Mouse (Mus musculus) lung, embryonic 16.5 days (tissue): Measurements from ENCODE around the gene Bsn. TPM values are rescaled to one million over a fixed set of nuclear protein-coding genes. Genes with fewer than 3 reads are reported as not detected.

Experiments used
- ATAC-seq: fragments of 200-750 bp; cut with Nextera tagmentation; 2 replicates; pipeline ENCODE4 v1.8.0; 2017; ENCODE audit warnings: low read depth, mild to moderate bottlenecking, moderate library complexity
- H3K27ac ChIP-seq: fragments of 300-500 bp; sonication (generic); 2 replicates; pipeline ENCODE4 v1.5.1; 2014; ENCODE audit warnings: mild to moderate bottlenecking, control low read depth, low read length
- H3K27me3 ChIP-seq: fragments of 300-500 bp; sonication (generic); 2 replicates; pipeline ENCODE4 v1.6.1; 2014; ENCODE audit warnings: low read depth, low read length, mixed read lengths; ENCODE audit not compliant: control insufficient read depth, insufficient read depth
- H3K36me3 ChIP-seq: fragments of 300-500 bp; sonication (generic); 2 replicates; pipeline ENCODE4 v1.6.1; 2014; ENCODE audit warnings: low read length; ENCODE audit not compliant: control insufficient read depth, insufficient read depth
- H3K4me1 ChIP-seq: fragments of 300-500 bp; sonication (generic); replicated peaks from 2 replicates; pipeline ENCODE4 v1.6.1; 2014; ENCODE audit warnings: low read length, mixed read lengths; ENCODE audit not compliant: control insufficient read depth, insufficient read depth
- H3K4me2 ChIP-seq: fragments of 300-500 bp; sonication (generic); 2 replicates; pipeline ENCODE4 v1.6.1; 2014; ENCODE audit warnings: low read depth, low read length, control low read depth
- H3K4me3 ChIP-seq: fragments of 300-500 bp; sonication (generic); 2 replicates; pipeline ENCODE4 v1.5.1; 2014; ENCODE audit warnings: mild to moderate bottlenecking, low read length, control low read depth
- H3K9ac ChIP-seq: fragments of 300-500 bp; sonication (generic); 2 replicates; pipeline ENCODE4 v1.6.1; 2014; ENCODE audit warnings: low read length, control low read depth
- H3K9me3 ChIP-seq: fragments of 300-500 bp; sonication (generic); 2 replicates; pipeline ENCODE4 v1.6.1; 2016; ENCODE audit warnings: low read length; ENCODE audit not compliant: control insufficient read depth
- WGBS: fragments of 180-500 bp; shearing (Covaris S2); extraction: QIAGEN DNeasy Blood & Tissue Kit; methylation state at CpG from one replicate; pipeline ENCODE4 v1.1.7; 2014; 5-methylcytosine and 5-hydroxymethylcytosine counted together
- polyA plus RNA-seq: library from polyadenylated mRNA; unstranded; fragments of >200 nt; fragmentation: Nextera tagmentation; extraction: Ambion mirVana; gene quantifications from 2 replicates; pipeline ENCODE4 v1.2.1, GENCODE M21; 2015

Gene Bsn
- polyA plus RNA-seq, 1 experiment from 2014 or later, result 0.26 TPM

DNA sequence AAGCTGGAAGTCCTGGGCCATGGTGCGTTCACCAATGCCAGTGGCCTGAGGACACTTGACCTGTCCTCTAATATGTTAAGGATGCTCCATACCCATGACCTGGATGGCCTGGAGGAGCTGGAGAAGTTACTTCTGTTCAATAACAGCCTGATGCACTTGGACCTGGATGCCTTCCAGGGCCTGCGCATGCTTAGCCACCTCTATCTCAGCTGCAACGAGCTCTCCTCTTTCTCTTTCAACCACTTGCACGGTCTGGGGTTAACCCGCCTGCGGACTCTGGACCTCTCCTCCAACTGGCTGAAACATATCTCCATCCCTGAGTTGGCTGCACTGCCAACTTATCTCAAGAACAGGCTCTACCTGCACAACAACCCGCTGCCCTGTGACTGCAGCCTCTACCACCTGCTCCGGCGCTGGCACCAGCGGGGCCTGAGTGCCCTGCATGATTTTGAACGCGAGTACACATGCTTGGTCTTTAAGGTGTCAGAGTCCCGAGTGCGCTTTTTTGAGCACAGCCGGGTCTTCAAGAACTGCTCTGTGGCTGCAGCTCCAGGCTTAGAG lies 136.4 kb downstream of the Bsn start:
- no peak for ATAC-seq
- peaks cover 14% of the 10 kb centered on the region for H3K36me3 ChIP-seq
- peak overlapping the region; percentile 50; the same call in 1 of the 2 replicates for H3K9ac ChIP-seq
- H3K27ac ChIP-seq, result peak overlapping the region; percentile 36
- H3K27me3 ChIP-seq, result no peaks in the 10 kb centered on the region
- no peaks in the 10 kb centered on the region for H3K9me3 ChIP-seq
- no peak overlapping the region for H3K4me2 ChIP-seq
- no peak overlapping the region for H3K4me3 ChIP-seq
- H3K4me1 ChIP-seq, result peaks cover 23% of the 10 kb centered on the region
- 80% methylated on average over 15 of the region's 15 CpGs for WGBS

DNA sequence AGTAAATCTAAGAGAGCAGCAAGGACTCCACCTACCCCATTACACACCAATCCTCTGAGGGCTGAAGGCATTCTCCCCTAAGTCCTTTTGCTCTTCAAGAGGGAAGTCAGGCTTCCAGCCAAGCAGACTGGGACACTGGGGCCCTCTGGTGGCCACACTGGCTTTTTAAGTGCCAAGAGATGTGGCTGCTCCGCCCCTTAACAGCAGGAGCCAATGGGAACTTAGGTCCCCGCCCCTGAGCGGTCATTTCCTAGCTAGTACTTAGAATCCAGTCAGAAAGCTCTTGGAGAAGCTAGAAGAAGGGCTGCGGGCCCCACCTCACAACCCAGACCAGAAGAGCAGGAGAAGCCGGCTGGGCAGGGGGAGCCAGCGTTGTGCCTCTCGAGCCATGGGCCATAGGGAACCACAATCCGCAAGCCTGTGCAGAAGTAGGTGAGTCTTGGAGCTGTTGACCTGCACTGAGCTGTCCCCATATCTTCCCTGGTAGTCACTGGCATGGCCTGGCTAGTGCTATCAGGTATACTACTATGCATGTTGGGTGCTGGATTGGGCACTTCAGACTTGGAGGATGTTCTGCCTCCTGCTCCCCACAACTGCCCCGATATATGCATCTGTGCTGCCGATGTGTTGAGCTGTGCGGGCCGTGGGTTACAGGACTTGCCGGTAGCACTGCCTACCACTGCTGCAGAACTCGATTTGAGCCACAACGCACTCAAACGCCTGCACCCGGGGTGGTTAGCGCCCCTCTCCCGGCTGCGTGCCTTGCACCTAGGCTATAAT lies 137.1 kb downstream of the Bsn start, which contains the start of gene Amigo3:
Gene Amigo3 (plus strand): TSS at position 275 of the 780 bp plus-strand sequence.
- Histone ChIP-seq H3K9ac (peak within 1 kb of the TSS; percentile 50), H3K4me3 (peak within 1 kb of the TSS; percentile 25; the same call in 1 of the 2 replicates)

DNA sequence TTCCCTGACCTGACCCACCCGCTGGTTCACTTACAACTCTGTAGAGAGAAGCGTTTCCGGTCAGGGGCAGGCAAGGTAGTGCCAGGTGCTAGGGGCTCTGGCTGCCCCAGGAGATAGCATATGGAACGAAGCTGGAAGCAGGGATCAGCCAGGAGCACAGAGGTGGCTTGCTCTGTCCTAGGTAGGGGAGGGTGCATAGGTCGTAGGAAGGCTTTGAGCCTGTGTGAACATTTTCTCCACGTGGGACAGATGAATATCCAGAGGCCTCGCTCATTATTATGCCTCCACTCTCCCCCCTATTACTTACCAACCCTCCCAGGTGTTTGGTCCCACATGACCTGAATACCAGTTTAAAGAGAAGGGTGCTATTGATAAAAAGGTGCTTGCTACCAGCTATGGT lies 137.8 kb downstream of the Bsn start:
- 64% methylated on average over 7 of the region's 7 CpGs for WGBS
- no peak overlapping the region for H3K9ac ChIP-seq
- no peak overlapping the region for H3K4me2 ChIP-seq
- no peaks in the 10 kb centered on the region for H3K27me3 ChIP-seq
- ATAC-seq, result no peak
- no peaks in the 10 kb centered on the region for H3K9me3 ChIP-seq
- peak overlapping the region; percentile 16; the same call in 1 of the 2 replicates for H3K27ac ChIP-seq
- peaks cover 14% of the 10 kb centered on the region for H3K36me3 ChIP-seq
- peaks cover 32% of the 10 kb centered on the region for H3K4me1 ChIP-seq
- H3K4me3 ChIP-seq, result no peak overlapping the region

More for the DNA sequence above, 137.1 kb downstream of the Bsn start, which contains the start of gene Amigo3:
- 48% methylated on average over 20 of the region's 20 CpGs for WGBS
- peak; percentile 76 for ATAC-seq
- Histone ChIP-seq H3K27ac (peak within 1 kb of the TSS; percentile 36), H3K27me3 (no peaks in the 10 kb centered on the region), H3K4me1 (peaks cover 28% of the 10 kb centered on the region), H3K4me2 (peak within 1 kb of the TSS; percentile 42), H3K9me3 (no peaks in the 10 kb centered on the region), H3K36me3 (peaks cover 14% of the 10 kb centered on the region)

DNA sequence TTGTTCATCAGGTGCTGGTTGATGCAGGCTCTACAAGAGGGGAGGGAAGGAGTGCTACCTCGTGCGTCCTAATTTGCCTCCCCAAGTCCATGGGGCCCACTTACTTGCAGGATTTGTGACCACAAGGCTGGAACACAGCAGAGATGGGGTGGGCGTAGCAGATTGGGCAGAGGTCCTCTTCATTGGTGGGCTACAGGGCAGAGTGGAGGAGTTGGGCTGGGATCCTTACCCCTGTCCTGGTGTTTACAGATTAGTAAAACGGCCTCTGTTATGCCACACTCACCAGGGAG lies 138.3 kb downstream of the Bsn start:
- no peak overlapping the region for H3K4me3 ChIP-seq
- no peak for ATAC-seq
- H3K4me1 ChIP-seq, result peaks cover 32% of the 10 kb centered on the region
- no peak overlapping the region for H3K27ac ChIP-seq
- 65% methylated on average over 4 of the region's 4 CpGs for WGBS
- no peaks in the 10 kb centered on the region for H3K27me3 ChIP-seq
- H3K4me2 ChIP-seq, result no peak overlapping the region
- H3K9me3 ChIP-seq, result no peaks in the 10 kb centered on the region
- peaks cover 16% of the 10 kb centered on the region for H3K36me3 ChIP-seq
- no peak overlapping the region for H3K9ac ChIP-seq

DNA sequence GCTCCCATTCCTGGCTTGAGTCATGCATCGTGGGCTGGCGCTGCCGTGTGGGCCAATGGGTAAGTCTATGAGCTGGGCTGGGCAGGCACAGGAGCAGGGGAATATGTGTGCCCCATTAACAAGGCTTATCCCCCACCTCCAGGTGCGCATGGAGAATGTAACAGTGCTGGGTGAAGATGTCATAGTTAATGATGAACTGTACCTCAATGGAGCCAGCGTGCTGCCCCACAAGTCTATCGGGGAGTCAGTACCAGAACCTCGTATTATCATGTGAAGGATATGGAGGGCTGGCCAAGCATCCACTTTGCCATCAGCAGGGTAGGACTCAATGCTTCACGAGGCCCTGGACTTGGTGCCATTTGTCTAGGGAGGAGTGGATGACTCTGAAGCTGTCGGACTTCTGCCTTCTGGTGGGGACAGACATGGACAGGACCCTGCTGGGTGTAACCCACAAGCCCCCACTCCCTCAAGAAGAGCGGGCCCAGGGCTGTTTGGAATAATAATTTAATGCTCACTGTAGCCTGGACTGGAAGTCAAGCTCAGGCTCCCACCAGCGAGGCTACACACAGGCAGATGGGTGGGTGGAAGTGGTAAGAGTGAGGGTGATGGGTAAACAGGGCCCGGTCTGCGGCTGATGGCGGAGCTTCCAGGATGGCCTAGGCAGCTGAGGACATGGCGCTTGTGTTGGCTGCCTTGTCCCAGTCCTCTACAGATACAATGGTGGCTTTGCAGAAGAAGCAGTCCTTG lies 138.8 kb downstream of the Bsn start:
- no peak overlapping the region for H3K27ac ChIP-seq
- WGBS, result 90% methylated on average over 15 of the region's 15 CpGs
- ATAC-seq, result no peak
- no peak overlapping the region for H3K4me2 ChIP-seq
- no peaks in the 10 kb centered on the region for H3K27me3 ChIP-seq
- H3K9ac ChIP-seq, result no peak overlapping the region
- peaks cover 19% of the 10 kb centered on the region for H3K36me3 ChIP-seq
- H3K9me3 ChIP-seq, result no peaks in the 10 kb centered on the region
- peaks cover 32% of the 10 kb centered on the region for H3K4me1 ChIP-seq
- H3K4me3 ChIP-seq, result no peak overlapping the region

DNA sequence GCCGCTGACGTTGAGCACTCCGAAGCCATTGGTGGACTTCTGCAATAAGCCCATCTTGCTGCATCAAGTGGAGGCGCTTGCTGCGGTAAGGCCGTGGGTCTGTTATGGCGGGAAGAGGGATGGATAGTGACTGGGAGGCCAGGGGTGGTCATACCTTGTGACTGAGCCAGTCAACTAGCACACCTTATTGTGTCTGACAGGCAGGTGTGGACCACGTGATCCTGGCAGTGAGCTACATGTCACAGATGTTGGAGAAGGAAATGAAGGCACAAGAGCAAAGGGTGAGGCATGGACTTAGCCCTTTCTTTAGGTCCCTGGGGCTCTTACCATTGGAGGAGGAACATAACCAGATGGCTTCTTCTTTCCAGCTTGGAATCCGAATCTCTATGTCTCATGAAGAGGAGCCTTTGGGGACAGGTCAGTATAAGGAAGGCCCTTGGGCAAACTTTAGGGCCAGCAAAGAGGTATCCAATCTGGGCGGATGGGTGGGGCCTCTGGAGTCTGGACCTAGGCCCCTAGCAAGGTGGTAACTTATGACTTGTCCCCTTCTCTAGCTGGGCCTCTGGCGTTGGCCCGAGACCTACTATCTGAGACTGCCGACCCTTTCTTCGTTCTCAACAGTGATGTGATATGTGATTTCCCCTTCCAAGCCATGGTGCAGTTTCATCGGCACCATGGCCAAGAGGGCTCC lies 140.5 kb downstream of the Bsn start:
- peaks cover 32% of the 10 kb centered on the region for H3K4me1 ChIP-seq
- 41% methylated on average over 15 of the region's 15 CpGs for WGBS
- H3K27ac ChIP-seq, result peak overlapping the region; percentile 66
- H3K9me3 ChIP-seq, result no peaks in the 10 kb centered on the region
- peak overlapping the region; percentile 85 for H3K4me3 ChIP-seq
- peak overlapping the region; percentile 85 for H3K9ac ChIP-seq
- peaks cover 32% of the 10 kb centered on the region for H3K36me3 ChIP-seq
- no peak for ATAC-seq
- H3K27me3 ChIP-seq, result no peaks in the 10 kb centered on the region
- peak overlapping the region; percentile 97 for H3K4me2 ChIP-seq

DNA sequence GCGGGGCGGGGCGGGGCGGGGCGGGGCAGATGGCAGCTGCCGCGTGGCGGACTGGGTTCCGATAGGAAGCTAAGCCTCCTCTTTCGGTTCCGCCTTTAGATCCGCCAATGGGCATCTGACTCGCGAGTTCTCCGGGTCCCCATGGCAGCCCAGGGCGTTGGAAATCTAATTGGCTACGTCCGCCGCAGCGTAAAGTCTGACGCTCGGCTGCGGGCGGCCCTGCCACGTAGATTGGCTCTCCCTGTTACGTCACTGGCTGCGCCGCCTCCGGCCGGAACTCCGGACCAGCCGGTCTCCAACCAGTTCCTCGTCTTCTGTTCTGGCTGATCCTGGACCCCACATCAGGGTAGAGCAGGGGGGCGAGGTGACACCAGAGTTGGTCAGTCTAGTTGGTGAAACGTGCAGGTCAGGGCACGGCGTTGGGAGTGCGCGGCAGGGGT lies 141.1 kb downstream of the Bsn start, which contains the start of gene Gmppb:
Gene Gmppb (plus strand): TSS at position 227 of the 440 bp plus-strand sequence.
- Histone ChIP-seq H3K9me3 (no peaks in the 10 kb centered on the region), H3K4me2 (peak within 1 kb of the TSS; percentile 97), H3K9ac (peak within 1 kb of the TSS; percentile 85), H3K27ac (peak within 1 kb of the TSS; percentile 77), H3K27me3 (no peaks in the 10 kb centered on the region), H3K36me3 (peaks cover 27% of the 10 kb centered on the region), H3K4me1 (peaks cover 32% of the 10 kb centered on the region), H3K4me3 (peak within 1 kb of the TSS; percentile 85)
- WGBS, result 0% methylated on average over 31 of the region's 39 CpGs
- ATAC-seq, result peak; percentile 94

DNA sequence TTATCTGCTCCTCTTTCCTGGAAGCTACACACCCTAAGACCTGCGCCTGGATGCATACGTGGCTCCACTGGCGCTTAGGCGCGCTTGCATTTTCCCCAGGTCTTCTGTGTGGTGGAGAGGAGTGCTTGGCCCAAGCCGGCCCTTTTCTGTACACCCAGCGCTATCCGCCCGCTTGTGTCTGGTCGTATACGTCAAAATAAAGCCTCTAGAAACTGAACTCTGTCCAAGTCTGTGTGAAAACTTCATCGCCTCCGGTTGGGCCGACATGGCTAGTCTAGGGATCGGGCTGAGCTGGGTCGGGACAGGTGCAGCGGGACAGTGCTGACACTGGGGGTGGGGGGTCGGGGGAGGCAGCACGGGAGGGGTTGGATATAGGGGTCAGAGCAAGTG lies 141.6 kb downstream of the Bsn start:
- peak; percentile 38 for ATAC-seq
- H3K9ac ChIP-seq, result peak overlapping the region; percentile 70
- 3% methylated on average over 19 of the region's 19 CpGs for WGBS

More for the DNA sequence above, 141.6 kb downstream of the Bsn start:
- peaks cover 25% of the 10 kb centered on the region for H3K36me3 ChIP-seq
- peak overlapping the region; percentile 77 for H3K27ac ChIP-seq
- H3K4me2 ChIP-seq, result peak overlapping the region; percentile 97
- H3K9me3 ChIP-seq, result no peaks in the 10 kb centered on the region
- H3K4me3 ChIP-seq, result peak overlapping the region; percentile 85
- no peaks in the 10 kb centered on the region for H3K27me3 ChIP-seq
- peaks cover 28% of the 10 kb centered on the region for H3K4me1 ChIP-seq
